Mouse (Mus musculus) liver, postnatal 0 days (tissue): ENCODE data around the gene Cfap298.

Experiments used
- CTCF ChIP-seq: sonication (generic); IDR thresholded peaks from 2 replicates; pipeline ENCODE4 v1.5.1; 2016; ENCODE audit warnings: antibody characterized with exemption, low read depth
- EP300 ChIP-seq: IDR thresholded peaks from 2 replicates; pipeline ENCODE4 v1.6.1; 2016; ENCODE audit warnings: antibody characterized with exemption, low read depth, mild to moderate bottlenecking

DNA sequence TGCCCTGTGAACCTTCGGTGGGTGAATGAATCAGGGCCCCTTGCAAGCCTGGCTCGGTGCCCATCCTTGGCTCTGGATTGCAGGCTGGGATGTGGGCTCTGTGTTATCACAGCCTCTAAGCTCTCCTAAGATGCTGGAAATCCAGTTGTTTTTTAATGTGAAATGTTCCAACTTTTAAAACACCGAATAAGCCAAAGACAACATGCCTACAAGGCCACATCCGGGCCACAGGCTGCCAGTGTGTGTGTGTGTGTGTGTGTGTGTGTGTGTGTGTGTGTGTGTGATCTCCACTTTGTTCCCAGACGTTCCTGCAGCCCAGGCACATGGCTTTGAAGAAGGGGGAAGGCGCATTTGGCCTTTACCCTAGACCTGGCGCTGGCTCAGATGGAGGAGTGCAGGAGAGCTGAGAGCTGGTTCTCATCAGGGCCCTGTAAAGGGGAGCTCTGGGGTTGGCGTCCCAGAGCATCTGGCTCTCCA is 52.4 kb downstream of the Cfap298 start:
- TF ChIP-seq CTCF (no peak), EP300 (no peak)
